Mouse (Mus musculus) C2C12 (cell line): Measurements from ENCODE around the gene Nucks1.

ENCODE experiments used
- CTCF ChIP-seq: IDR thresholded peaks from one replicate; pipeline ENCODE4 v1.5.1; 2011; ENCODE audit not compliant: control insufficient read depth, insufficient read depth, insufficient read length
- MAX ChIP-seq: IDR thresholded peaks from one replicate; pipeline ENCODE4 v1.6.1; 2011; ENCODE audit warnings: mild to moderate bottlenecking, control low read depth

DNA sequence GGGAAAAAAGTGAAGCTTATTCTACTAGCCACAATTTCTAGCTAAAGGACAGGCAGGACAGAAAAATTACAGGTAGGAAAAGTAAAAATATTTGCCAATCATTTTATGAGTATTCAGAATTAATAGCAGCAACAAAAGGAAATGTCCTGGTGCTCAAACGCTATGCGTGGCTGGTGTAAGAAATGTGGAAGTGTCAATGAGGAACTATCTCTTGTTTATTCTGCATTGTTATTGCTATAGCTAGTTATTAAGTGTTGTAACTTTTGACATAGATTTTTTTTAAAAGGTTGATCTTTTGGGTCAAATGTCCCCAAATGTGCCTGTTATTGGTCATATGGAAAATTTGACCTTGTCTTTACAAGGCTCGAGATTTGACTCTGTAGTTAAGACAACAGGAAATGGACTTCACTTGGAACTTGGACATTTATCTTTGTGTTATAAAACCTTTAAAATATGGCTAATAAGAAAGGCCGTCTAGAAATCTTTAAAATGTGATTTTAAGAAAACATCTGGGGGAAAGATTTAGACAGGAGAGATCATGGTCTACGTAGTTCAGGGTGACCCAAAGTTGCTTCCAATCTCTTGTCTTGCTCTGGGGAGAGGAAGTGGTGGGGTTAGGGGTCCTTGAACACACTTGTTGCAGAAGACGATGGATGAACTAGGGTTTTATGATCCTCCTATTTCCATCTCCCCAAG is 43.9 kb upstream of the Nucks1 start:
- TF ChIP-seq MAX (no peak), CTCF (no peak)
